Mouse (Mus musculus) liver, postnatal 0 days (tissue): ENCODE results near the gene Mrgprx1.

Source experiments
- CTCF ChIP-seq: sonication (generic); IDR thresholded peaks from 2 replicates; pipeline ENCODE4 v1.5.1; 2016; ENCODE audit warnings: antibody characterized with exemption, low read depth
- EP300 ChIP-seq: IDR thresholded peaks from 2 replicates; pipeline ENCODE4 v1.6.1; 2016; ENCODE audit warnings: antibody characterized with exemption, low read depth, mild to moderate bottlenecking

DNA sequence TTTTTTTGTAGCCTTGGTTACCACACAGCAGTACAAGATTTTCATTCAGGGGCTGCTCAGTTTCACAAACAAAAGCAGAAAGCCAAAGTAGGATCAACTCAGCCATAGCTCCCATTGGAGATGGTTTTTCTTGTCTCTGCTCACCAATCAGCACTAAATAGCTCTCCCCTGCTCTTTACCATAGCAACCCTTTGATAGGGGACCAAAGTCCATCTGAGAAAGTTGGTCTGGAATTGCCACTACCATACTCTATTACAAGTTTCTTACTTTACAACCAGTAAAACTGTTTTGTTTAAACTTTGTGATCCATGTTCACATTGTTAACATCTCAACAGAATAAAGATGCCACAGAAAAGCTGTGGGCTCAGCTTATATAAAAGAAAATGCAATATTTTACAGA is 48.1 kb upstream of the Mrgprx1 start:
- no peak for TF ChIP-seq CTCF
- no peak for TF ChIP-seq EP300
